ENCODE assay signal across 11 mouse cellular contexts in the genomic region with DNA sequence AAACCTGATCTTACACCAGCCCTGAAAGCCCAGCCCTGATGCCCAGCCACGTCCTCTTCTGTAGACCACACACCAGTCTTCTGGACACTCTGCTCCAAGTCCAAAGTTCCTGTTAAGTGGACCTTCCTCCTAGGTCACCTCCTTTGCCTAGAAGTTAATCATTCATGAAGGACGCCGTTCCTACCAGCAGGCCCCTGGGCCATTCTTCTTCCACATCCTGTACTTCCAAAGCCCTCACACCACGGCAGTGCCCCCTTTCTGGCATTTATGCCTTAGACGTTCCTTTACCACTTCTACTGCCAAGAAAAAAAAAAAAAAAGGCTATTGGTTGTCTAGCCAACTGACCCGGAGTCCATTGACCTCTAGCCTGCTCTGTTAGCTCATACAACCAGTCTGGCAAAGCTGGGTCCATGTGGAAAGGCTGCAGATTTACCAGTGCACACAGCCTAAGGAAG. TPM values are rescaled to one million over a fixed set of nuclear protein-coding genes. Genes with fewer than 3 reads are reported as not detected.
DNase-seq lines count a peak whose midpoint lies in the region; ATAC-seq and TF ChIP-seq lines count a peak whose summit lies in the region.
"Had no signal": no experiment of that assay in that cellular context is flagged by ENCODE, and none has a peak within 500 bp of the region (broad histone marks: within the 10 kb centered on the region; RNA-seq: fewer than 3 reads in every experiment).

A gene (minus strand): TSS at position 102 of the 455 bp plus-strand sequence.

- no peaks in the 10 kb centered on the region for H3K9me3 ChIP-seq in forebrain, embryonic 10.5 days
- no peaks in the 10 kb centered on the region for H3K9me3 ChIP-seq in forebrain, embryonic 16.5 days (ENCODE audit: control insufficient read depth, low read length)
- H3K9me3 ChIP-seq in liver, embryonic 11.5 days (ENCODE audit: control insufficient read depth, low read length) = no peaks in the 10 kb centered on the region

- TF ChIP-seq CTCF in thymus, adult 2 months (IDR thresholded peaks at IDR 0.05; ENCODE audit: borderline replicate concordance, control insufficient read depth, extremely low read depth, insufficient read depth, low read length, poor library complexity) = no peak

- no peak for DNase-seq in forebrain, embryonic 10.5 days (ENCODE audit: extremely low spot score, low spot score)
- no peak for DNase-seq in thymus, adult 2 months
- DNase-seq in thymus, postnatal 25 days = no peak
- no peak for DNase-seq in liver, embryonic 11.5 days (ENCODE audit: low spot score)
- DNase-seq in right cerebral cortex, postnatal 4 days = no peak
- no peak for DNase-seq in thymus, postnatal 4 days
- DNase-seq in ovary, adult 18-20 months (ENCODE audit: low spot score) = no peak
- DNase-seq: cerebellum, postnatal 36 days; heart, postnatal 14 days; thymus, postnatal 36 days had no signal

- H3K27ac ChIP-seq in forebrain, embryonic 10.5 days = peak within 1 kb of the TSS; percentile 72; the same call in 1 of the 2 replicates
- no peak within 1 kb of the TSS for H3K27ac ChIP-seq in forebrain, embryonic 16.5 days (ENCODE audit: low read length)
- H3K27ac ChIP-seq in thymus, adult 2 months (ENCODE audit: control insufficient read depth, insufficient read depth, low read length) = no peak within 1 kb of the TSS
- H3K27ac ChIP-seq in liver, embryonic 11.5 days (ENCODE audit: low read depth, low read length) = peak within 1 kb of the TSS; percentile 28

- no peak within 1 kb of the TSS for H3K4me3 ChIP-seq in forebrain, embryonic 10.5 days
- no peak within 1 kb of the TSS for H3K4me3 ChIP-seq in forebrain, embryonic 16.5 days (replicated peaks; ENCODE audit: low read length)
- H3K4me3 ChIP-seq in thymus, adult 2 months (ENCODE audit: control insufficient read depth, insufficient read depth, low read length) = no peak within 1 kb of the TSS
- peak within 1 kb of the TSS; percentile 3 for H3K4me3 ChIP-seq in liver, embryonic 11.5 days (ENCODE audit: low read depth, low read length)

- no peaks in the 10 kb centered on the region for H3K27me3 ChIP-seq in forebrain, embryonic 10.5 days (ENCODE audit: poor library complexity, severe bottlenecking)
- H3K27me3 ChIP-seq in forebrain, embryonic 16.5 days (replicated peaks; ENCODE audit: control insufficient read depth, insufficient read depth, low read length) = peaks cover 4% of the 10 kb centered on the region; the same call in 1 of the 2 replicates
- no peaks in the 10 kb centered on the region for H3K27me3 ChIP-seq in thymus, adult 2 months (ENCODE audit: control insufficient read depth, insufficient read depth, low read length)
- H3K27me3 ChIP-seq in liver, embryonic 11.5 days (replicated peaks; ENCODE audit: control insufficient read depth, insufficient read depth, low read length) = no peaks in the 10 kb centered on the region

- no peak for TF ChIP-seq POLR2A in thymus, adult 2 months (IDR thresholded peaks at IDR 0.05; ENCODE audit: control insufficient read depth, extremely low read depth, insufficient read depth, low read length, poor library complexity)

- ATAC-seq in forebrain, embryonic 16.5 days = no peak
- peak; percentile 53; the same call in 1 of the 2 replicates for ATAC-seq in liver, embryonic 11.5 days (replicated peaks; ENCODE audit: low FRiP score)

- WGBS in forebrain, embryonic 10.5 days = 84% methylated on average over 6 of the region's 6 CpGs
- WGBS in forebrain, embryonic 16.5 days = 82% methylated on average over 6 of the region's 6 CpGs
- 91% methylated on average over 6 of the region's 6 CpGs for WGBS in thymus, adult 2 months
- 74% methylated on average over 6 of the region's 6 CpGs for WGBS in liver, embryonic 11.5 days

- H3K4me1 ChIP-seq in forebrain, embryonic 10.5 days = peaks cover 44% of the 10 kb centered on the region
- H3K4me1 ChIP-seq in forebrain, embryonic 16.5 days (replicated peaks; ENCODE audit: control insufficient read depth, insufficient read depth, low read length) = peaks cover 12% of the 10 kb centered on the region
- H3K4me1 ChIP-seq in thymus, adult 2 months (replicated peaks; ENCODE audit: control insufficient read depth, insufficient read depth, low read length) = no peaks in the 10 kb centered on the region
- no peaks in the 10 kb centered on the region; the same call in 1 of the 2 replicates for H3K4me1 ChIP-seq in liver, embryonic 11.5 days (replicated peaks; ENCODE audit: control insufficient read depth, insufficient read depth, low read length)

- peaks cover 22% of the 10 kb centered on the region for H3K36me3 ChIP-seq in forebrain, embryonic 10.5 days (replicated peaks)
- H3K36me3 ChIP-seq in forebrain, embryonic 16.5 days (ENCODE audit: control insufficient read depth, insufficient read depth) = no peaks in the 10 kb centered on the region
- no peaks in the 10 kb centered on the region for H3K36me3 ChIP-seq in thymus, adult 2 months (ENCODE audit: control insufficient read depth, insufficient read depth, low read length)
- H3K36me3 ChIP-seq in liver, embryonic 11.5 days (ENCODE audit: control insufficient read depth, insufficient read depth, low read length) = no peaks in the 10 kb centered on the region

- H3K9ac ChIP-seq in forebrain, embryonic 16.5 days (replicated peaks; ENCODE audit: low read depth, low read length) = no peak within 1 kb of the TSS
- no peak within 1 kb of the TSS for H3K9ac ChIP-seq in liver, embryonic 11.5 days (ENCODE audit: low read depth, low read length)

- no peak within 1 kb of the TSS for H3K4me2 ChIP-seq in forebrain, embryonic 16.5 days (ENCODE audit: low read length)
- H3K4me2 ChIP-seq in liver, embryonic 11.5 days = peak within 1 kb of the TSS; percentile 52

RNA-seq across cellular contexts. Expression of the gene that starts here (rescaled TPM):
- 6.8 and 8.0 TPM in 2 replicates for polyA plus RNA-seq in forebrain, embryonic 10.5 days (2016; fragmentation: Nextera tagmentation; extraction: Ambion mirVana)
- polyA plus RNA-seq in forebrain, embryonic 16.5 days (2015; fragmentation: Nextera tagmentation; extraction: Ambion mirVana) = 2.2 and 3.0 TPM in 2 replicates
- 13.1 and 17.9 TPM in 2 replicates for polyA plus RNA-seq in thymus, adult 2 months (2012; rRNA removed)
- 12.4 and 15.7 TPM in 2 replicates for polyA plus RNA-seq in liver, embryonic 11.5 days (2014; fragmentation: Nextera tagmentation; extraction: Ambion mirVana)

Comparison
In these comparisons a context has a peak if more than half of its experiments do, and no peak if none do; other contexts are left out.
1. H3K27ac ChIP-seq: peak in forebrain, embryonic 10.5 days (single experiment) and liver, embryonic 11.5 days (single experiment); none in forebrain, embryonic 16.5 days (single experiment) and thymus, adult 2 months (single experiment).